Mouse (Mus musculus): ENCODE measurements at regions not wholly inside any gene's neighbourhood (a gene's known extent, or its start where the extent isn't known, plus 50 kb on each side); places are given as distances from the start of the nearest gene placed in this dataset.

GRCm38 (mm10) chr11:112278566-112278965 is 503.5 kb upstream of the Sox9 start:
- DNase-seq: no peak

GRCm38 (mm10) chr11:112282911-112283310 is 499.1 kb upstream of the Sox9 start:
- no peak for DNase-seq

GRCm38 (mm10) chr11:112298901-112299341 is 483.1 kb upstream of the Sox9 start:
- no peak for DNase-seq

- no peak for DNase-seq
Observed at GRCm38 (mm10) chr11:112303091-112303490, 478.9 kb upstream of the Sox9 start.

- no peak for DNase-seq
Observed at GRCm38 (mm10) chr11:112325850-112326249, 456.2 kb upstream of the Sox9 start.

GRCm38 (mm10) chr11:112327606-112328005 is 454.4 kb upstream of the Sox9 start:
- no peak for DNase-seq

GRCm38 (mm10) chr11:112345133-112345532 is 436.9 kb upstream of the Sox9 start:
- DNase-seq: no peak

DNA sequence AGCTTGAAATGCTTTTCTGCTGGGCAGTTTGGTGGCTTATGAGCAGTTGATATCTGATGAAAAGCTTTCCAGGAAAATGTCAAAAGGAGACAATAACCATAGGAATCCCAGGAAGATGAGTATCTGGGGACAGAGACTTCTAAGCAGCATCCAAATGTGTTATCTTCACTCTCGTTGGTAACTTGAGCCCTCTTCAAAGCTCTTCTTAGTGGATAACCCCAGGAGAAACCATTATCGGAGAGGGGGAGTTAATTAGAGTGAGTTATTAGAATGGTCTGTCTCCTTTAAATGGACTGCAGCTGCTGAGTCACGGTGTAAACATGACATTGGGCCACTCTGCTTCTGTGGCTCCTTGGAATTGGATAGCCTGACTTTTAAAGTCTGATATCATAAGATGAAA is 436.4 kb upstream of the Sox9 start:
- DNase-seq: no peak

DNA sequence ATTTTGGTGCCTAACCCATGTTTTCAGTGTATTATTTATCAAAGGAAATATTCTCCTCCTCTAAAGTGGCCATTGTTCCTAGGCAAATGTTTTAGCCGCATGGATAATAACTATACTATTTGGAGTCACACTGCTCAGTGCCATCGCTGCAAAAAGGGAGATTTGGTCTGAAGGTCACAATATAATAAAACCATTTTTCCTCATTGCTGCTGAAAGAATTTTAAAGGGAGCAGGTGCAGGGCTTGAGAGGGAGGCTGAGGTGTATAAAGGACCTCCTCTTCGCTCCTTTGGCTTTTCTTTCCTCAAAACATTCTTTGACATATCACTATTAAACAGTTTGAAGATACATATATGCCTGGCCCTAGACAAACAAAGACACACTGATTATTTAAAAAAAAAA is 435.9 kb upstream of the Sox9 start:
- DNase-seq: no peak

- DNase-seq: no peak
Observed at GRCm38 (mm10) chr11:112346532-112346931, 435.5 kb upstream of the Sox9 start.

GRCm38 (mm10) chr11:112355311-112355710 is 426.7 kb upstream of the Sox9 start:
- peak; percentile 4 for DNase-seq

- no peak for DNase-seq
Observed at GRCm38 (mm10) chr11:112366715-112367114, 415.3 kb upstream of the Sox9 start.

- no peak for DNase-seq
Observed at GRCm38 (mm10) chr11:112370941-112371340, 411.1 kb upstream of the Sox9 start.

- no peak for DNase-seq
Observed at GRCm38 (mm10) chr11:112400069-112400468, 382.0 kb upstream of the Sox9 start.

- DNase-seq: no peak
Observed at GRCm38 (mm10) chr11:112407681-112408080, 374.3 kb upstream of the Sox9 start.

DNA sequence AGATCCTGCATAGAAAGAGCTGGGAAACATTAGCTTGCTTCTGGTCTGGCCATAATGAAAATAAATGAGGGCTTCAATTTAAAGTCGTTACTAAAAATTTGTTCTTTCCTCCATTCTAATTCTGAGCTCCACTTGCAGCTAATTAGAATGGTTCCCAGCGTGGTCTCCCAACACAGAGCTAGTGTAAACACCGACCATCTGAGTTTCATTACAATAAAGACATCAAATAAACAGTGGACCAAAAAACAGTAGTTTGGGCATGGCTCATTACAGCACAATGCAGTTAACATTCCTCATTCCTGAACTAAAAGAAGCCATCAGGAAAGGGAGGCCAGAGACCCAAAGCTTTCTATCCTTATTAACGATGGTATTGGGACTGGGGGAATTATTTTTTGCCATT is 369.6 kb upstream of the Sox9 start:
- DNase-seq: no peak

- DNase-seq: no peak
Observed at GRCm38 (mm10) chr11:112442639-112443038, 339.4 kb upstream of the Sox9 start.

GRCm38 (mm10) chr11:112443890-112444289 is 338.1 kb upstream of the Sox9 start:
- no peak for DNase-seq

- no peak for DNase-seq
Observed at GRCm38 (mm10) chr11:112449632-112450031, 332.4 kb upstream of the Sox9 start.

DNA sequence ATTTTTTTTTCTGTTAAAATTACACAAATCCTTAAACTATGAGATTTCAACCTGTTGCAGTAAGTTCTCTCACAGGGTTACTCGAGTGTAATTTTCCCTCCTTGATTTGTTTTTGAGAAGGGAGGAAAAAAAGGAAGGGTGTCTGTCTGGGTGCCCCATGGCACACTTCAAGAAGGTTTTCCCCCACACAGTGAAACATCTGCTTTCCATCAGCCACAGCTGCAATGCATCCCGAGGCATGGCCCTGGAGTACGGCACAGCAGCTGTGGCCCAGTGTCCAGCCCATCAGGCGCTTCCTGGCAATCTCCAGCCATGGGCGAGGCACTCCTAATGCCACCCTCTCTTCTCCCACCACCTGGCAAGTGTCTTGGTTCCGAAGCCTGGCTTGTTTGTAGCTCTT is 331.8 kb upstream of the Sox9 start:
- no peak for DNase-seq

GRCm38 (mm10) chr11:112458075-112458474 is 323.9 kb upstream of the Sox9 start:
- no peak for DNase-seq

DNA sequence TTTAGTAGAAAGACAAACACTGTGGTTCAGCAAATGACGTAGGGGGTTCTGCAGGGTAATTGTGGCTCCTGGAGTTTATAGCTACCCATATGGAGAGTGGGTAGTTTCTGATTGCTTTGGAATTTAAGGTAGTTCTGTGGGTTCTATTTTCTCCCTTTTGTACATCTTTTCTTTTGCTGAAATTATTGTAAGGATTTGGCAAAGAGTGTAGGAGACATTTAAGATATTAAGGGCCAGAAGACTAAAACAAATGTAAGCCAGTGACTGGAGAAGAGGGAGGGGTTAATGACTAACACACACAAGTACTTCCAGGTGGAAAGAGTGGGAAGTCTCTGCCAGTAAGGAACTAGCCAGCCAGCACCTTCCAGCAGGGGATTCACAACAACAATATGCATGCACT is 318.9 kb upstream of the Sox9 start:
- DNase-seq: no peak

DNA sequence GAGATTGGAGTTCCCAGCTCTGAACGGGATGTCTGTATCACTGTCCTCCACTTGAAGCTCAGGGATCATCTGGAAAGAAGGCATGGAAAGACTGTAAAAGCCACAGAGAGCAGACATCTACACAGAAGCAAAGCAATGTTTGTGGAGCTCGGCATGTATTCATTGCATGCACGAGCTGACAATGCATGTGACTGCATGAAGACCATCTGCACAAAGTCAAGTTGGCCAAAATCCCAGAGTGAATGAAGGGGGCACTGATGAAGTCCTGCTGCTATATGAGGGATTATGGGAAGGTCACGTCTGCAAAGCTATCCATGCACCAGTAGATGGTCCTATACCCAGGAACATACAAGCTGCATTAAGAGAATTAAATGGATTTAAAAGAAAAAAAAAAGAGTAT is 317.6 kb upstream of the Sox9 start:
- DNase-seq: no peak

DNA sequence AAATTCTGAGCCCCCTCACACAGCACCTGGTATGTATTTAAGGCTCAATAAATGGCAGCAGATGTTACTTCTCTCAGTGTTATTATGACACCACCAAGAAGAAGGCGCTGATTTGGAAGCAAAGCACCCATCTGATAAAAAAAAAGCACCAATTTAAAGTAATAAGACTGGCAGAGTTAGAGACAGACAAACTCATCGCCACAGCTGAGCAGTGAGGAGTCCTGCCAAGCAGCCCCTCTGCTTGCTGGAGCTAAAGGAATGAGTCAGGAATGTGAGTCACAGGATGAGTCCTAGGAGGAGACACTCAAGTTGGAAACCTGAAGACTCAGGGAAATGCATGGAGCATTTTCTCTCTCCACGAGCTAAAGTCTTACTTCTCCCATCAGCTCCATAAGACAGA is 311.7 kb upstream of the Sox9 start:
- DNase-seq: no peak

GRCm38 (mm10) chr11:112473237-112473636 is 308.8 kb upstream of the Sox9 start:
- no peak for DNase-seq

- no peak for DNase-seq
Observed at GRCm38 (mm10) chr11:112473681-112474080, 308.3 kb upstream of the Sox9 start.
